Mouse (Mus musculus) liver, adult 2 months (tissue): ENCODE results near the gene Trpv4. TPM values are rescaled to one million over a fixed set of nuclear protein-coding genes. Genes with fewer than 3 reads are reported as not detected.
A peak's percentile ranks its signal among the peaks of the same experiment; 100 is the strongest.

ENCODE experiments used
- DNase-seq: peaks from one replicate; pipeline ENCODE4 v3.0.0-alpha.2; 2011; ENCODE audit warnings: low read depth, low spot score; ENCODE audit errors: extremely low read depth
- H3K27ac ChIP-seq: fragments of 200-500 bp; replicated peaks from 2 replicates; pipeline ENCODE4 v1.5.1; 2012; ENCODE audit warnings: low read depth, mild to moderate bottlenecking, control low read depth, inconsistent platforms, low read length; ENCODE audit not compliant: insufficient read depth
- H3K27me3 ChIP-seq: fragments of 200-500 bp; 2 replicates; pipeline ENCODE4 v1.6.1; 2012; ENCODE audit warnings: mild to moderate bottlenecking, moderate library complexity, low read length, inconsistent platforms; ENCODE audit not compliant: control insufficient read depth, insufficient read depth
- H3K36me3 ChIP-seq: fragments of 200-500 bp; 2 replicates; pipeline ENCODE4 v1.6.1; 2012; ENCODE audit warnings: low read length, inconsistent platforms; ENCODE audit not compliant: control insufficient read depth, insufficient read depth
- H3K4me1 ChIP-seq: fragments of 200-500 bp; 2 replicates; pipeline ENCODE4 v1.6.1; 2011; ENCODE audit warnings: low read length; ENCODE audit not compliant: control insufficient read depth, insufficient read depth
- H3K4me3 ChIP-seq: fragments of 200-500 bp; 2 replicates; pipeline ENCODE4 v1.5.1; 2011; ENCODE audit warnings: low read depth, mild to moderate bottlenecking, control low read depth, low read length, moderate library complexity; ENCODE audit not compliant: insufficient read depth
- H3K79me2 ChIP-seq: fragments of 200-500 bp; 2 replicates; pipeline ENCODE4 v1.6.1; 2012; ENCODE audit warnings: inconsistent platforms, mild to moderate bottlenecking, low read length, moderate library complexity; ENCODE audit not compliant: control insufficient read depth, insufficient read depth
- H3K9ac ChIP-seq: fragments of 200-500 bp; 2 replicates; pipeline ENCODE4 v1.6.1; 2012; ENCODE audit warnings: low read depth, mild to moderate bottlenecking, control low read depth, inconsistent platforms, low read length
- CTCF ChIP-seq: fragments of 200-500 bp; IDR thresholded peaks from 2 replicates; pipeline ENCODE4 v1.5.1; 2011; ENCODE audit warnings: low read depth, low read length, control low read depth
- POLR2A ChIP-seq: fragments of 200-500 bp; IDR thresholded peaks from 2 replicates; pipeline ENCODE4 v1.6.1; 2011; ENCODE audit warnings: low read length, control low read depth; ENCODE audit not compliant: insufficient read depth; ENCODE audit errors: extremely low read depth
- WGBS: fragments of 180-500 bp; shearing (Covaris S2); methylation state at CpG from one replicate; pipeline ENCODE4 v1.1.7; 2018; 5-methylcytosine and 5-hydroxymethylcytosine counted together
- polyA plus RNA-seq: library from polyadenylated mRNA; depleted of rRNA; stranded (reverse); fragments of >200 nt; gene quantifications from 2 replicates; pipeline ENCODE4 v1.2.3, GENCODE M21; 2012
- total RNA-seq: library from RNA; depleted of rRNA; stranded (reverse); fragments of >200 nt; gene quantifications from 2 replicates; pipeline ENCODE4 v1.2.3, GENCODE M21; 2014

Gene Trpv4
- total and polyA plus RNA-seq, 2 experiments: 0.09 to 0.50 TPM

GRCm38 (mm10) chr5:114664750-114665149 is 6.5 kb upstream of the Trpv4 start:
- H3K4me1 ChIP-seq: peaks cover 1% of the 10 kb centered on the region; the same call in 1 of the 2 replicates
- no peak for TF ChIP-seq CTCF
- no peak for TF ChIP-seq POLR2A
- no peak for DNase-seq
- no peaks in the 10 kb centered on the region for H3K27me3 ChIP-seq
- H3K27ac ChIP-seq: no peak overlapping the region
- no peak overlapping the region for H3K9ac ChIP-seq
- 91% methylated on average over 7 of the region's 7 CpGs for WGBS
- H3K36me3 ChIP-seq: no peaks in the 10 kb centered on the region
- no peak overlapping the region for H3K4me3 ChIP-seq
- H3K79me2 ChIP-seq: no peaks in the 10 kb centered on the region

GRCm38 (mm10) chr5:114664139-114664538 is 5.9 kb upstream of the Trpv4 start:
- peaks cover 1% of the 10 kb centered on the region; the same call in 1 of the 2 replicates for H3K4me1 ChIP-seq
- TF ChIP-seq CTCF: no peak
- TF ChIP-seq POLR2A: no peak
- no peak overlapping the region for H3K4me3 ChIP-seq
- WGBS: 62% methylated on average over 4 of the region's 4 CpGs
- H3K9ac ChIP-seq: no peak overlapping the region
- H3K27me3 ChIP-seq: no peaks in the 10 kb centered on the region
- H3K79me2 ChIP-seq: no peaks in the 10 kb centered on the region
- DNase-seq: no peak
- H3K36me3 ChIP-seq: no peaks in the 10 kb centered on the region
- H3K27ac ChIP-seq: no peak overlapping the region

- H3K27me3 ChIP-seq: peaks cover 4% of the 10 kb centered on the region; the same call in 1 of the 2 replicates
Measured at GRCm38 (mm10) chr5:114661029-114661428, 2.8 kb upstream of the Trpv4 start.

GRCm38 (mm10) chr5:114657426-114657825 is 795 bp downstream of the Trpv4 start:
- Histone ChIP-seq H3K27me3 (peaks cover 4% of the 10 kb centered on the region; the same call in 1 of the 2 replicates), H3K4me3 (no peak overlapping the region), H3K4me1 (no peaks in the 10 kb centered on the region), H3K9ac (no peak overlapping the region), H3K79me2 (no peaks in the 10 kb centered on the region), H3K36me3 (no peaks in the 10 kb centered on the region), H3K27ac (no peak overlapping the region)
- no peak for TF ChIP-seq CTCF
- TF ChIP-seq POLR2A: no peak
- 21% methylated on average over 10 of the region's 10 CpGs for WGBS
- peak; percentile 9 for DNase-seq

More at GRCm38 (mm10) chr5:114661029-114661428, 2.8 kb upstream of the Trpv4 start:
- Histone ChIP-seq H3K9ac (no peak overlapping the region), H3K4me1 (no peaks in the 10 kb centered on the region), H3K27ac (no peak overlapping the region), H3K36me3 (no peaks in the 10 kb centered on the region), H3K79me2 (no peaks in the 10 kb centered on the region), H3K4me3 (no peak overlapping the region)
- peak; percentile 52 for DNase-seq
- TF ChIP-seq POLR2A: no peak
- TF ChIP-seq CTCF: no peak
- 71% methylated on average over 6 of the region's 6 CpGs for WGBS

GRCm38 (mm10) chr5:114656305-114656704 is 1.9 kb downstream of the Trpv4 start:
- WGBS: 82% methylated on average over 7 of the region's 7 CpGs
- H3K27me3 ChIP-seq: peaks cover 4% of the 10 kb centered on the region; the same call in 1 of the 2 replicates
- H3K4me3 ChIP-seq: no peak overlapping the region
- no peaks in the 10 kb centered on the region for H3K79me2 ChIP-seq
- H3K4me1 ChIP-seq: no peaks in the 10 kb centered on the region
- H3K27ac ChIP-seq: no peak overlapping the region
- H3K36me3 ChIP-seq: no peaks in the 10 kb centered on the region
- no peak for TF ChIP-seq POLR2A
- no peak for TF ChIP-seq CTCF
- DNase-seq: no peak
- H3K9ac ChIP-seq: no peak overlapping the region

- Histone ChIP-seq H3K27ac (no peak overlapping the region), H3K4me3 (no peak overlapping the region), H3K36me3 (no peaks in the 10 kb centered on the region), H3K79me2 (no peaks in the 10 kb centered on the region), H3K9ac (no peak overlapping the region), H3K27me3 (peaks cover 4% of the 10 kb centered on the region; the same call in 1 of the 2 replicates), H3K4me1 (no peaks in the 10 kb centered on the region)
- TF ChIP-seq POLR2A (no peak), CTCF (no peak)
- no peak for DNase-seq
- 86% methylated on average over 5 of the region's 5 CpGs for WGBS
Measured at GRCm38 (mm10) chr5:114655721-114656120, 2.5 kb downstream of the Trpv4 start.
